Mouse (Mus musculus) cerebellum, adult 2 months (tissue): Measurements from ENCODE around the gene Sult6b2. TPM values are rescaled to one million over a fixed set of nuclear protein-coding genes. Genes with fewer than 3 reads are reported as not detected.
A peak's percentile ranks its signal among the peaks of the same experiment; 100 is the strongest.

Experiments
- DNase-seq, 2 experiments: peaks; one replicate each; pipeline ENCODE4 v3.0.0; 2021
- H3K27ac ChIP-seq: fragments of 200-500 bp; 2 replicates; pipeline ENCODE4 v1.5.1; 2012; ENCODE audit warnings: low read length, control low read depth, inconsistent platforms; ENCODE audit not compliant: insufficient read depth
- H3K27me3 ChIP-seq: fragments of 200-500 bp; 2 replicates; pipeline ENCODE4 v1.6.1; 2012; ENCODE audit warnings: inconsistent platforms, mild to moderate bottlenecking, low read length, moderate library complexity; ENCODE audit not compliant: control insufficient read depth, insufficient read depth
- H3K4me1 ChIP-seq: fragments of 200-500 bp; 2 replicates; pipeline ENCODE4 v1.6.1; 2011; ENCODE audit warnings: low read length; ENCODE audit not compliant: control insufficient read depth, insufficient read depth
- H3K4me3 ChIP-seq: fragments of 200-500 bp; replicated peaks from 2 replicates; pipeline ENCODE3; 2011; ENCODE audit warnings: mild to moderate bottlenecking, low read depth, low read length, control low read depth; ENCODE audit not compliant: insufficient read depth
- CTCF ChIP-seq: fragments of 200-500 bp; IDR thresholded peaks from 2 replicates; pipeline ENCODE4 v1.5.1; 2011; ENCODE audit warnings: low read depth, mild to moderate bottlenecking, control low read depth, low read length, moderate library complexity, borderline replicate concordance; ENCODE audit not compliant: insufficient read depth
- POLR2A ChIP-seq: fragments of 200-500 bp; IDR thresholded peaks from 2 replicates; pipeline ENCODE4 v1.6.1; 2011; ENCODE audit warnings: low read length, control low read depth, borderline replicate concordance; ENCODE audit not compliant: insufficient read depth
- WGBS: fragments of 180-500 bp; shearing (Covaris S2); methylation state at CpG from one replicate; pipeline ENCODE4 v1.1.7; 2018; 5-methylcytosine and 5-hydroxymethylcytosine counted together
- polyA plus RNA-seq: library from polyadenylated mRNA; depleted of rRNA; stranded (reverse); fragments of >200 nt; gene quantifications from 2 replicates; pipeline ENCODE4 v1.2.3, GENCODE M21; 2012

The Sult6b2 gene
- polyA plus RNA-seq, 1 experiment = 0.38 TPM

GRCm38 (mm10) chr6:142785343-142785742 is 19.0 kb downstream of the Sult6b2 start:
- TF ChIP-seq POLR2A (no peak), CTCF (peak; percentile 48)
- 30% methylated on average over 4 of the region's 4 CpGs for WGBS
- H3K27me3 ChIP-seq = no peaks in the 10 kb centered on the region
- H3K4me1 ChIP-seq = no peaks in the 10 kb centered on the region
- DNase-seq = peak; percentile 28 to 38
- no peak overlapping the region for H3K27ac ChIP-seq
- no peak overlapping the region for H3K4me3 ChIP-seq

GRCm38 (mm10) chr6:142781286-142781685 is 23.0 kb downstream of the Sult6b2 start:
- H3K4me3 ChIP-seq = no peak overlapping the region
- WGBS = 62% methylated on average over 7 of the region's 7 CpGs
- H3K27me3 ChIP-seq = no peaks in the 10 kb centered on the region
- TF ChIP-seq POLR2A = no peak
- no peak for DNase-seq
- H3K27ac ChIP-seq = no peak overlapping the region
- H3K4me1 ChIP-seq = no peaks in the 10 kb centered on the region

- TF ChIP-seq CTCF = no peak
- WGBS = 75% methylated on average over 4 of the region's 4 CpGs
- H3K4me1 ChIP-seq = no peaks in the 10 kb centered on the region
Measured at GRCm38 (mm10) chr6:142780574-142781033, 23.7 kb downstream of the Sult6b2 start.

GRCm38 (mm10) chr6:142779812-142780573 is 24.3 kb downstream of the Sult6b2 start:
- H3K27ac ChIP-seq = no peak overlapping the region
- H3K27me3 ChIP-seq = no peaks in the 10 kb centered on the region
- WGBS = 56% methylated on average over 14 of the region's 14 CpGs
- no peak overlapping the region for H3K4me3 ChIP-seq
- TF ChIP-seq CTCF = no peak
- no peak for TF ChIP-seq POLR2A
- H3K4me1 ChIP-seq = no peaks in the 10 kb centered on the region
- no peak for DNase-seq

More at GRCm38 (mm10) chr6:142780574-142781033, 23.7 kb downstream of the Sult6b2 start:
- Histone ChIP-seq H3K4me3 (no peak overlapping the region), H3K27me3 (no peaks in the 10 kb centered on the region), H3K27ac (no peak overlapping the region)
- no peak for DNase-seq

GRCm38 (mm10) chr6:142779045-142779811 is 25.1 kb downstream of the Sult6b2 start:
- WGBS = 40% methylated on average over 11 of the region's 11 CpGs
- peak; percentile 68 for TF ChIP-seq CTCF
- no peak for TF ChIP-seq POLR2A
- H3K4me1 ChIP-seq = no peaks in the 10 kb centered on the region
- peak; percentile 59 to 63 for DNase-seq
- H3K27me3 ChIP-seq = no peaks in the 10 kb centered on the region
- no peak overlapping the region for H3K27ac ChIP-seq
- no peak overlapping the region for H3K4me3 ChIP-seq

GRCm38 (mm10) chr6:142776935-142777334 is 27.4 kb downstream of the Sult6b2 start:
- Histone ChIP-seq H3K4me1 (no peaks in the 10 kb centered on the region), H3K4me3 (no peak overlapping the region), H3K27ac (no peak overlapping the region), H3K27me3 (no peaks in the 10 kb centered on the region)
- no peak for DNase-seq
- TF ChIP-seq POLR2A (no peak), CTCF (no peak)
- 78% methylated on average over 4 of the region's 4 CpGs for WGBS

- Histone ChIP-seq H3K27me3 (no peaks in the 10 kb centered on the region), H3K4me3 (no peak overlapping the region), H3K4me1 (peaks cover 4% of the 10 kb centered on the region), H3K27ac (no peak overlapping the region)
- TF ChIP-seq POLR2A = no peak
- TF ChIP-seq CTCF = 0 out of 2 replicates have a peak, but pooled peaks have one; percentile 5
- 92% methylated on average over 5 of the region's 5 CpGs for WGBS
- no peak for DNase-seq
Measured at GRCm38 (mm10) chr6:142773566-142773965, 30.7 kb downstream of the Sult6b2 start.

- 96% methylated on average over 4 of the region's 4 CpGs for WGBS
- Histone ChIP-seq H3K27me3 (no peaks in the 10 kb centered on the region), H3K4me1 (peaks cover 4% of the 10 kb centered on the region), H3K4me3 (no peak overlapping the region), H3K27ac (no peak overlapping the region)
- DNase-seq = no peak
- TF ChIP-seq CTCF (no peak), POLR2A (no peak)
Measured at GRCm38 (mm10) chr6:142771643-142772042, 32.7 kb downstream of the Sult6b2 start.
